Mouse (Mus musculus): ENCODE measurements at regions not wholly inside any gene's neighbourhood (a gene's known extent, or its start where the extent isn't known, plus 50 kb on each side); places are given as distances from the start of the nearest gene placed in this dataset.

GRCm38 (mm10) chr1:126922231-126922630 is 91.6 kb upstream of the Nckap5 start:
- DNase-seq (ENCODE audit: low read depth, low spot score), result no peak

- no peak for DNase-seq (ENCODE audit: low read depth, low spot score)
Measured at GRCm38 (mm10) chr1:126918876-126919275, 88.3 kb upstream of the Nckap5 start.

- no peak for DNase-seq (ENCODE audit: low read depth, low spot score)
Measured at GRCm38 (mm10) chr1:126917872-126918271, 87.3 kb upstream of the Nckap5 start.

GRCm38 (mm10) chr1:126916369-126916768 is 85.8 kb upstream of the Nckap5 start:
- no peak for DNase-seq (ENCODE audit: low read depth, low spot score)

- no peak for DNase-seq (ENCODE audit: low read depth, low spot score)
Measured at GRCm38 (mm10) chr1:126911277-126912060, 80.9 kb upstream of the Nckap5 start.

GRCm38 (mm10) chr1:126907417-126907816 is 76.8 kb upstream of the Nckap5 start:
- DNase-seq (ENCODE audit: low read depth, low spot score), result no peak

GRCm38 (mm10) chr1:126898484-126898883 is 67.9 kb upstream of the Nckap5 start:
- DNase-seq (ENCODE audit: low read depth, low spot score), result no peak

GRCm38 (mm10) chr1:126896895-126897294 is 66.3 kb upstream of the Nckap5 start:
- DNase-seq (ENCODE audit: low read depth, low spot score), result no peak

GRCm38 (mm10) chr1:126880801-126881200 is 50.2 kb upstream of the Nckap5 start:
- DNase-seq (ENCODE audit: low read depth, low spot score), result no peak

Data from A20 (cell line).